Mouse (Mus musculus) olfactory bulb, adult 2 months (tissue): Measurements from ENCODE around the gene Plbd2. TPM values are rescaled to one million over a fixed set of nuclear protein-coding genes. Genes with fewer than 3 reads are reported as not detected.

Experiments used
- H3K27ac ChIP-seq: fragments of 200-500 bp; 2 replicates; pipeline ENCODE4 v1.5.1; 2012; ENCODE audit warnings: low read depth, low read length; ENCODE audit not compliant: insufficient read depth
- H3K4me1 ChIP-seq: fragments of 200-500 bp; 2 replicates; pipeline ENCODE4 v1.6.1; 2012; ENCODE audit warnings: low read length; ENCODE audit not compliant: control insufficient read depth, insufficient read depth
- H3K4me3 ChIP-seq: fragments of 200-500 bp; 2 replicates; pipeline ENCODE4 v1.5.1; 2012; ENCODE audit warnings: mild to moderate bottlenecking, low read depth, low read length, moderate library complexity; ENCODE audit not compliant: insufficient read depth
- CTCF ChIP-seq: fragments of 200-500 bp; IDR thresholded peaks from 2 replicates; pipeline ENCODE4 v1.5.1; 2012; ENCODE audit warnings: low read depth, mild to moderate bottlenecking, low read length, moderate library complexity; ENCODE audit not compliant: insufficient read depth
- POLR2A ChIP-seq: fragments of 200-500 bp; IDR thresholded peaks from 2 replicates; pipeline ENCODE4 v1.6.1; 2012; ENCODE audit warnings: mild to moderate bottlenecking, low read depth, low read length, moderate library complexity; ENCODE audit not compliant: insufficient read depth
- WGBS: fragments of 180-500 bp; shearing (Covaris S2); methylation state at CpG from one replicate; pipeline ENCODE4 v1.1.7; 2018; 5-methylcytosine and 5-hydroxymethylcytosine counted together
- polyA plus RNA-seq: library from polyadenylated mRNA; stranded (reverse); fragments of >200 nt; gene quantifications from 2 replicates; pipeline ENCODE4 v1.2.4, GENCODE M21; 2012; ENCODE audit warnings: low replicate concordance; ENCODE audit not compliant: missing spikeins, insufficient read depth, insufficient read length

Plbd2 gene
- polyA plus RNA-seq, 1 experiment = not detected

- WGBS = 69% methylated on average over 1 of the region's 1 CpGs
- TF ChIP-seq CTCF (no peak), POLR2A (no peak)
- H3K27ac ChIP-seq = no peak overlapping the region
- H3K4me3 ChIP-seq = no peak overlapping the region
- H3K4me1 ChIP-seq = no peaks in the 10 kb centered on the region; the same call in 1 of the 2 replicates
These were observed 47.2 kb downstream of the Plbd2 start for GRCm38 (mm10) chr5:120456253-120456652.

- Histone ChIP-seq H3K4me1 (no peaks in the 10 kb centered on the region; the same call in 1 of the 2 replicates), H3K4me3 (no peak overlapping the region), H3K27ac (no peak overlapping the region)
- 82% methylated on average over 14 of the region's 14 CpGs for WGBS
- TF ChIP-seq POLR2A (no peak), CTCF (no peak)
These were observed 48.6 kb downstream of the Plbd2 start for GRCm38 (mm10) chr5:120454756-120455337.

- no peak overlapping the region for H3K27ac ChIP-seq
- H3K4me3 ChIP-seq = no peak overlapping the region
- H3K4me1 ChIP-seq = no peaks in the 10 kb centered on the region
- TF ChIP-seq CTCF = no peak
- TF ChIP-seq POLR2A = no peak
- WGBS = 60% methylated on average over 13 of the region's 13 CpGs
These were observed 56.1 kb downstream of the Plbd2 start for GRCm38 (mm10) chr5:120447305-120447704.

GRCm38 (mm10) chr5:120440733-120441132, 62.7 kb downstream of the Plbd2 start:
- Histone ChIP-seq H3K27ac (no peak overlapping the region), H3K4me1 (peaks cover 7% of the 10 kb centered on the region; the same call in 1 of the 2 replicates), H3K4me3 (no peak overlapping the region)
- WGBS = 17% methylated on average over 14 of the region's 14 CpGs
- TF ChIP-seq POLR2A (no peak), CTCF (peak; percentile 59)

- 12% methylated on average over 61 of the region's 61 CpGs for WGBS
- TF ChIP-seq POLR2A = no peak
- no peak for TF ChIP-seq CTCF
- Histone ChIP-seq H3K27ac (no peak overlapping the region), H3K4me3 (no peak overlapping the region), H3K4me1 (peaks cover 7% of the 10 kb centered on the region; the same call in 1 of the 2 replicates)
These were observed 63.3 kb downstream of the Plbd2 start for GRCm38 (mm10) chr5:120439887-120440670.

- Histone ChIP-seq H3K4me3 (no peak overlapping the region), H3K27ac (no peak overlapping the region), H3K4me1 (peaks cover 7% of the 10 kb centered on the region; the same call in 1 of the 2 replicates)
- TF ChIP-seq POLR2A = no peak
- no peak for TF ChIP-seq CTCF
- WGBS = 14% methylated on average over 27 of the region's 27 CpGs
These were observed 64.3 kb downstream of the Plbd2 start for GRCm38 (mm10) chr5:120438991-120439710.

- no peak overlapping the region for H3K27ac ChIP-seq
- TF ChIP-seq POLR2A (no peak), CTCF (no peak)
- 6% methylated on average over 13 of the region's 13 CpGs for WGBS
- H3K4me3 ChIP-seq = no peak overlapping the region
- peaks cover 7% of the 10 kb centered on the region; the same call in 1 of the 2 replicates for H3K4me1 ChIP-seq
These were observed 65.0 kb downstream of the Plbd2 start for GRCm38 (mm10) chr5:120438469-120438868.

- TF ChIP-seq POLR2A = no peak
- TF ChIP-seq CTCF = no peak
- H3K4me3 ChIP-seq = no peak overlapping the region
- H3K4me1 ChIP-seq = peaks cover 7% of the 10 kb centered on the region; the same call in 1 of the 2 replicates
- WGBS = 2% methylated on average over 33 of the region's 33 CpGs
- H3K27ac ChIP-seq = no peak overlapping the region
These were observed 65.4 kb downstream of the Plbd2 start for GRCm38 (mm10) chr5:120437986-120438385.

- no peak overlapping the region for H3K4me3 ChIP-seq
These were observed 65.9 kb downstream of the Plbd2 start for GRCm38 (mm10) chr5:120437539-120437938.

More at GRCm38 (mm10) chr5:120437539-120437938, 65.9 kb downstream of the Plbd2 start:
- Histone ChIP-seq H3K27ac (no peak overlapping the region), H3K4me1 (peaks cover 7% of the 10 kb centered on the region; the same call in 1 of the 2 replicates)
- TF ChIP-seq POLR2A (no peak), CTCF (no peak)
- 3% methylated on average over 17 of the region's 17 CpGs for WGBS
